Mouse (Mus musculus) neural tube, embryonic 11.5 days (tissue): ENCODE measurements around the gene Slamf7. TPM values are rescaled to one million over a fixed set of nuclear protein-coding genes. Genes with fewer than 3 reads are reported as not detected.
"Not testable (repeated sequence)": the region's sequence is repeated elsewhere in the genome, so short reads cannot be mapped to it uniquely, and the experiment has no call there.

Experiments used
- ATAC-seq: fragments of 200-750 bp; cut with Nextera tagmentation; 2 replicates; pipeline ENCODE4 v1.8.0; 2017; ENCODE audit warnings: moderate number of reproducible peaks, mild to moderate bottlenecking, moderate TSS enrichment, moderate library complexity; ENCODE audit not compliant: insufficient read depth, low FRiP score, low TSS enrichment
- DNase-seq: peaks from one replicate; pipeline ENCODE4 v3.0.0-alpha.2; 2015; ENCODE audit warnings: low spot score
- H3K27ac ChIP-seq: fragments of 300-500 bp; sonication (generic); 2 replicates; pipeline ENCODE4 v1.5.1; 2014; ENCODE audit warnings: low read depth, mild to moderate bottlenecking, low read length
- H3K27me3 ChIP-seq: fragments of 300-500 bp; sonication (generic); 2 replicates; pipeline ENCODE4 v1.6.1; 2014; ENCODE audit warnings: mild to moderate bottlenecking, low read length, mixed read lengths; ENCODE audit not compliant: control insufficient read depth, insufficient read depth
- H3K36me3 ChIP-seq: fragments of 300-500 bp; sonication (generic); 2 replicates; pipeline ENCODE4 v1.6.1; 2014; ENCODE audit warnings: mild to moderate bottlenecking, low read length, moderate library complexity, mixed read lengths; ENCODE audit not compliant: control insufficient read depth, insufficient read depth
- H3K4me1 ChIP-seq: fragments of 300-500 bp; sonication (generic); 2 replicates; pipeline ENCODE4 v1.6.1; 2014; ENCODE audit warnings: low read length, mixed read lengths; ENCODE audit not compliant: control insufficient read depth, insufficient read depth
- H3K4me2 ChIP-seq: fragments of 300-500 bp; sonication (generic); 2 replicates; pipeline ENCODE4 v1.6.1; 2014; ENCODE audit warnings: low read depth, mild to moderate bottlenecking, moderate library complexity
- H3K4me3 ChIP-seq: fragments of 300-500 bp; sonication (generic); 2 replicates; pipeline ENCODE4 v1.5.1; 2014; ENCODE audit warnings: low read depth, low read length
- H3K9ac ChIP-seq: fragments of 300-500 bp; sonication (generic); 2 replicates; pipeline ENCODE4 v1.6.1; 2014; ENCODE audit warnings: mild to moderate bottlenecking, low read length
- H3K9me3 ChIP-seq: fragments of 300-500 bp; sonication (generic); 2 replicates; pipeline ENCODE4 v1.6.1; 2016; ENCODE audit warnings: low read length; ENCODE audit not compliant: control insufficient read depth
- WGBS: fragments of 180-500 bp; shearing (Covaris S2); extraction: QIAGEN DNeasy Blood & Tissue Kit; methylation state at CpG from one replicate; pipeline ENCODE4 v1.1.7; 2014; 5-methylcytosine and 5-hydroxymethylcytosine counted together
- polyA plus RNA-seq: library from polyadenylated mRNA; unstranded; fragments of >200 nt; fragmentation: Nextera tagmentation; extraction: Ambion mirVana; gene quantifications from 2 replicates; pipeline ENCODE4 v1.2.1, GENCODE M21; 2014

Slamf7 gene
- polyA plus RNA-seq, 1 experiment from 2014 or later, result not detected

DNA sequence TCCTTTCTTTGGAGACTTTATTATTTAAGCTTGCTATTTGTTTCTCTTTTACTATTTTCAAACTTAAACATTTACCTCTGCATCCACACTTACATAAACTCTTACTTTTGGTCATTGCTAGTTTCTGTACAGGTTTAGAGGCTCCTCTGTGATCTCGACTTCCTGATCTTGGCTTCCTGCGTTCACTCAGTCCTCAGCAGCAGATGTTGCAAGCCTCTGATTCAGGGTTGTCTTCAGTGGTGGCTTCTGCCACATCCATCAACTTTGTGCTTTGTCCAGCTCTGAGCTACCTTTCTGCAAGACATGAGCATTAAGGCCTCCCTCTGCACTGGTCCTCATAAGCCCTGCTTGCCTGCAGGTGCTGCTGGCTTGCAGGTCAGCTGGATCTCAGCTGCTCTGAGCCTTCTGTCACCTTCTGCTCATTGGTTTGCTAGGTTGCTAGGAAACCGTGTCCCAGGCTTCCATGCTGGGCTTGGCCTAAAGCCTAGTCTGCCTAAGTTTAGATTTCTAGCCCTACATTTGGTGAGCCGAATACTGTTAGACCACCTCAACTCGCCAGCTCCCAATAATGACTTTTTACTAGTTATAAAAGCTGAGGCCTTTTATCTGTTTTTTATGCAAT lies 20.1 kb upstream of the Slamf7 start:
- no peak for ATAC-seq
- Histone ChIP-seq H3K27ac (no peak overlapping the region), H3K4me2 (no peak overlapping the region), H3K36me3 (no peaks in the 10 kb centered on the region), H3K9ac (no peak overlapping the region), H3K9me3 (no peaks in the 10 kb centered on the region), H3K4me3 (no peak overlapping the region), H3K4me1 (no peaks in the 10 kb centered on the region), H3K27me3 (no peaks in the 10 kb centered on the region)
- WGBS, result 73% methylated on average over 5 of the region's 5 CpGs
- no peak for DNase-seq

DNA sequence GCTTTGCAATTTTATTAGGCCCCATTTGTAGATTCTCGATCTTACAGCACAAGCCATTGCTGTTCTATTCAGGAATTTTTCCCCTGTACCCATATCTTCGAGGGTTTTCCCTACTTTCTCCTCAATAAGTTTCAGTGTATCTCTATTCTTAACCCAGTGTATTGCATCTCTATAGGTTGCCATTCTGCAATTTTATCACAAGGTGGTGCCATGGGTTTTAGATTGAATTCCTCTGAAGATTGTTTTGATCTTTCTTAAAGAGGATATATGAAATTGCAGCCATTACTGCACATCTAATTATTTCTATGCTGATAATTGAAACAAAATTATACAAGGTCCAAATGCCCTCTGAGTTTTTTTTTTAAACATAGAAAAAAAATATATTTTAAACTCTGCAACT lies 19.6 kb upstream of the Slamf7 start:
- not testable (repeated sequence) for H3K27me3 ChIP-seq, H3K9ac ChIP-seq, DNase-seq, ATAC-seq, H3K36me3 ChIP-seq, H3K9me3 ChIP-seq, H3K4me2 ChIP-seq, H3K4me1 ChIP-seq, H3K27ac ChIP-seq, H3K4me3 ChIP-seq
- 85% methylated on average over 2 of the region's 2 CpGs for WGBS

DNA sequence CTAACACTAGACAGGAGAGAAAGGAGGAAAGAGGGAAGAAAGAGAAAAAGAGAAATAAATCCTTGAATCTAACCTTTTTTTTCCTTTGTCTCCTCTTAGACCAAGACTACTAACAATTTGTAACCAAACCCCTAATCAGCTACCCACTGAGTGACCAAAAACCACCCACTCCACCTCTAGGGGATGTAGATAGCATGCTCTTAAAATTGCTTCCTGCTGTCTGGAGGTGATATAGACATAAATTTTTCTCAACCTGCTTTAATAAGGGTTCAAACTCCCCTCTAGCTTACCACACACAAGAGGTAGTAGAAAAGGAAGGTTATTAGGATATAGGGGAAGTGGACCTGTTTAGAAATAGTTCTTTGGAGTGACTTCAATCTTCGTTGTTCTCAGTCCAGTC lies 14.3 kb upstream of the Slamf7 start:
- no peak overlapping the region for H3K4me2 ChIP-seq
- DNase-seq (no peak), ATAC-seq (no peak)
- H3K4me3 ChIP-seq, result no peak overlapping the region
- no peaks in the 10 kb centered on the region for H3K27me3 ChIP-seq
- 86% methylated on average over 1 of the region's 1 CpGs for WGBS
- no peaks in the 10 kb centered on the region for H3K36me3 ChIP-seq
- no peaks in the 10 kb centered on the region for H3K9me3 ChIP-seq
- no peaks in the 10 kb centered on the region for H3K4me1 ChIP-seq
- no peak overlapping the region for H3K9ac ChIP-seq
- H3K27ac ChIP-seq, result no peak overlapping the region

DNA sequence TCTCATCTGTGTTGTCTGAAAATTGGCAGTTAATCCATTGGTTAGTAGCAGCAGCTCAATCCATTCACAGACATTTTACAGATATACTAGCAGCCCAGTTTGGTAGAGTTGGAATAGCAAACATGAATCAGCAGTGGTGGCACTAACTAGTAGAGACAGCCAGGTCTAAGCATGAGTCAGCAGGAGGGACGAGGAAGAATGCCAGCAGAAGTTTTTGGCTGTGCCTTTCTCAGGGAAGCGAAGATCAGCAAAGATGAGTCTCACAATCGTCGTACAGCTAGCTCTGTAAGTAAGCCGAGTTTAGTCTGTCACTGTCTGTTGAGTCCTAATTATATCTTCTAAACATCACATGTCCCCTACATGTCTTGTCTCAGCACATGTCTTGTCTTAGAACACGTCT lies 13.5 kb upstream of the Slamf7 start:
- no peak for ATAC-seq
- 89% methylated on average over 6 of the region's 6 CpGs for WGBS
- no peaks in the 10 kb centered on the region for H3K4me1 ChIP-seq
- H3K9ac ChIP-seq, result no peak overlapping the region
- no peaks in the 10 kb centered on the region for H3K36me3 ChIP-seq
- DNase-seq, result no peak
- no peaks in the 10 kb centered on the region for H3K27me3 ChIP-seq
- H3K4me2 ChIP-seq, result no peak overlapping the region
- H3K9me3 ChIP-seq, result no peaks in the 10 kb centered on the region
- H3K4me3 ChIP-seq, result no peak overlapping the region
- H3K27ac ChIP-seq, result no peak overlapping the region

DNA sequence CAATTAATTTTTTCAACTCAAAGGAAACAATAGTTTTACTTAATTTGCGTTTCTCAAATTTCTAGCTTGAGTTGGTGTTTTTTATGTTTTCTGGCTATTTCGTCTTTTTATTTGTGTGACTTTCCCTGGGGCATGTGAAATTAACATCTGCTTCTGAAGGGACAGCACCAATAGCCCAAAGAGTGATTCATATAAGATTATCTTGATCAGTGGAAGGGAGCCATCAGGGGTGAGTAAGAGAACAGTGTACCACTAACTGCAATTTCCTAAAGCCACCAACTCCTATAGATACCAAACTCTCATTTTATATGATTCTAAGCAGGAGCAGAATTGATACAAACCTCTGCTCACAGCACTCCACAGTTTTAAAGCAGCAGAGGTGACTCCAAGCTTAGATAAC lies 10.9 kb upstream of the Slamf7 start:
- WGBS, result 93% methylated on average over 2 of the region's 2 CpGs
- Histone ChIP-seq H3K4me3 (no peak overlapping the region), H3K9me3 (no peaks in the 10 kb centered on the region), H3K4me2 (no peak overlapping the region), H3K9ac (no peak overlapping the region), H3K27ac (no peak overlapping the region), H3K27me3 (no peaks in the 10 kb centered on the region), H3K36me3 (no peaks in the 10 kb centered on the region), H3K4me1 (no peaks in the 10 kb centered on the region)
- DNase-seq (no peak), ATAC-seq (no peak)

DNA sequence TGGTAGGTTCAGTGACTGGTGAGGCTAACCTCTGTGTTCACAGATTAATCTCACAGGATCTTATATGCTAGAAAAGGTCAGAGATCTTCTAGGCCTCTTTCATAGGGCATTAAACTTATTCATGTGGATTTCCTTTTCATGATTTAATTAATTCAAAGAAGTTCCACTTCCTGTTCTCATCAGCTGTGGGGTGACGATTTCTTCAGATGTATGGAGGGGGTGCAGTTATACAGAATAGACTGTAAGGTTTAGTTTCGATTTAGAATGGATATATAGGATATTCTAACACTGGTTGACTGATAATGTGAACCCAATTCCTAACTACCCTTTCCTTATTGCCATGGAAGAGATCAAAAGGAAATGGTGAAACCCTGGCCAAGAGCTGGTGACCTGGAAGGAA lies 8.6 kb upstream of the Slamf7 start:
- no peak overlapping the region for H3K9ac ChIP-seq
- WGBS, result 68% methylated on average over 2 of the region's 2 CpGs
- H3K36me3 ChIP-seq, result no peaks in the 10 kb centered on the region
- DNase-seq, result no peak
- no peaks in the 10 kb centered on the region for H3K27me3 ChIP-seq
- no peak overlapping the region for H3K27ac ChIP-seq
- no peak overlapping the region for H3K4me3 ChIP-seq
- no peak overlapping the region for H3K4me2 ChIP-seq
- ATAC-seq, result no peak
- no peaks in the 10 kb centered on the region for H3K4me1 ChIP-seq
- H3K9me3 ChIP-seq, result no peaks in the 10 kb centered on the region

DNA sequence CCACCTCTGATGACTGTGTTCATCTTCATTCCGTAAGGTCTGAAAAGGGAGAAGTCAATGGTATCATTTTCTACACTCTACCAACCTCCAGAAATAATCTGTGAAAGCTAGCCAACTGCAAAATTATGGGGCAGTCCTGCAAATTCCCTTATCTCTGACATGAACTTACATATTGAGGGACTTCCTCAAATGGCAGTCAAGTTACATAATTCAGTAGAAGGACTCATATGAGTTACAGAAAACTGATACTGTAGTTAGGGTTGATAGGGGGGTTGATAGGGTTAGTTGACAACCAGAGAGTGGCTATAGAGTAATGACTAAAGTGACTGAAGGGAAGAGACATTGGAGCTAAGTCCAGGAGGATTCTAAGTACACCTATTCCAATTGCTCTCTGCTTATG lies 7.6 kb upstream of the Slamf7 start:
- ATAC-seq (no peak), DNase-seq (no peak)
- H3K9ac ChIP-seq, result no peak overlapping the region
- no peak overlapping the region for H3K4me3 ChIP-seq
- no peaks in the 10 kb centered on the region for H3K9me3 ChIP-seq
- H3K4me1 ChIP-seq, result no peaks in the 10 kb centered on the region
- H3K4me2 ChIP-seq, result no peak overlapping the region
- no peak overlapping the region for H3K27ac ChIP-seq
- H3K36me3 ChIP-seq, result no peaks in the 10 kb centered on the region
- no peaks in the 10 kb centered on the region for H3K27me3 ChIP-seq
- WGBS, result 88% methylated on average over 1 of the region's 1 CpGs

DNA sequence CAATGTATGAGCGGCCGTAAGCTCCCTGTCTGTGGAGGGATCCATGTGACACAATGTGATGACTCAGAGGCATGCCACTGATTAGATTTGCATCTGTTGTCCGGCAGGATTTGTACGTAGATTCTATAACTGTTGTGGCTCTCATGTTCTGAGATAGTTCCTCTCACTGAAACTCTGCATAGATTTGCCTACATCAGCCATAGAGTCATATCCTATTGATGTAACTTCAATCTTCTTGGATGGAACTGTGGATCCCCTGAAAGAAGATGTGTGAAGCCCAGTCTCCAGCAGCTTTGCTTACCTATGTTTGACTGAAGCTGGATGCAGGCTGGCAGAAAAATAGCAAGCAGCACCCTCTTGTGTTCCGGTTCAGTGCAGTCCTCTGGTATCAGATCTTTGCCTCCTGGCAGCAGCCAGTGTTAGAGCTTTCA lies 5.7 kb upstream of the Slamf7 start:
- Histone ChIP-seq H3K4me1 (no peaks in the 10 kb centered on the region), H3K27me3 (no peaks in the 10 kb centered on the region), H3K27ac (no peak overlapping the region), H3K36me3 (no peaks in the 10 kb centered on the region), H3K4me3 (no peak overlapping the region), H3K9me3 (no peaks in the 10 kb centered on the region), H3K9ac (no peak overlapping the region), H3K4me2 (no peak overlapping the region)
- 81% methylated on average over 5 of the region's 5 CpGs for WGBS
- ATAC-seq, result no peak
- no peak for DNase-seq

DNA sequence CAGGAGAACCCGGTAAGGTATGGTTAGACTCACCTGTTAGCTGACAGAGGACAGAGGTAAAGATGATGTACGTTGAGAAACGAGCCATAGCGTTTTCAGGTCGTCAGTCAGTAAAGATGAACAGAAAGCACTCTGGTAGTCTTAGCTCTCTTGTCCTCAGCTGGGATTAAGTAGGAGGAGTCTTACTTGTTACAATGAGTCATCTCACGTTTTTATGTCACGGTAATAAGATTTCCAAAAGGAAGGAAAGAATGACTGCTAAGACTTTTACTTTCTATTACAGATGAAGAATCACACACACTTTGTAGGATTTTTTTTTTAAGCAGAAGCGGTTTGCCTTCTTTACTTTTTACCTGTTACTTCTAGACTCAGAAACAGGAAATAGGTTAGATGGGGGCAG lies 4.0 kb downstream of the Slamf7 start:
- ATAC-seq, result no peak
- H3K9me3 ChIP-seq, result no peaks in the 10 kb centered on the region
- WGBS, result 82% methylated on average over 8 of the region's 8 CpGs
- DNase-seq, result no peak
- no peaks in the 10 kb centered on the region for H3K27me3 ChIP-seq
- no peak overlapping the region for H3K4me2 ChIP-seq
- H3K4me3 ChIP-seq, result no peak overlapping the region
- no peak overlapping the region for H3K27ac ChIP-seq
- H3K9ac ChIP-seq, result no peak overlapping the region
- H3K4me1 ChIP-seq, result no peaks in the 10 kb centered on the region
- no peaks in the 10 kb centered on the region for H3K36me3 ChIP-seq
